Mouse (Mus musculus): ENCODE data around the gene Abhd12b.
"Not testable (repeated sequence)": the region's sequence is repeated elsewhere in the genome, so short reads cannot be mapped to it uniquely, and the experiment has no call there.

Gene Abhd12b

DNA sequence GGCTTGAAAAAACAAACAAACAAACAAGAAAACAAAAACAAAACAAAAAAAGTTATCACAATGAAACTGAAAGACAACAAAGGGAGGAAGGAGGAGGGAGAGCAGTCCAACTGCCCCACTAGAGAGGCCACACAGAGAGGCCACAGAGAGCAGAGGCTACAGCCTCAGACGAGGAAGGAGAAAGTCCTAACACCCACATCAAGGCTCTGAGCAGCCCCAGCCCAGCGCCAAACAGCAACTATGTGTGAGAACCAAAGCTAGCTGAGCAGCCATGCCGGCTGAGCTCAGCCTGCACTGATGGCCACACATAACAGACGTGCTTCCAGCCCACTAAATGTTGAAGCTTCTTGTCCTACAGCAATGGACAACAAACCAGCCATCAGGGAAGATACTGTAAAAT is 14.1 kb upstream of the Abhd12b start:
- DNase-seq = no peak

DNA sequence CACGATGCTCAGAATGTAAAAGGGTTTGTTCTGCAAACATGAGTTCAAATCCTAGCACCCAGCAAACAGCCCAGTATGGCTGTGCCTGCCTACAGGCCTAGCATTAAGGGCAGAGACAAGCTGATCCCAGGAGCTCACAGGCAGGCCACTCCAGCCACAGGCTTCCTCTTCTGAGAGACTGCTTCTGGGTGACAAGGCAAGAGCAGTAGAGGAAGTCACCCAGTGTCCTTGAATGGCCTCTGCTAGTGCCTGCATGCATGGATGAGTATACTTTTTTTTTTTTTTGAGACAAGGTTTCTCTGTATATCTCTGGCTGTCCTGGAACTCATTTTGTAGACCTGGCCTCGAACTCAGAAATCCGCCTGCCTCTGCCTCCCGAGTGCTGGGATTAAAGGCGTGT is 13.4 kb upstream of the Abhd12b start:
- no peak for DNase-seq

DNA sequence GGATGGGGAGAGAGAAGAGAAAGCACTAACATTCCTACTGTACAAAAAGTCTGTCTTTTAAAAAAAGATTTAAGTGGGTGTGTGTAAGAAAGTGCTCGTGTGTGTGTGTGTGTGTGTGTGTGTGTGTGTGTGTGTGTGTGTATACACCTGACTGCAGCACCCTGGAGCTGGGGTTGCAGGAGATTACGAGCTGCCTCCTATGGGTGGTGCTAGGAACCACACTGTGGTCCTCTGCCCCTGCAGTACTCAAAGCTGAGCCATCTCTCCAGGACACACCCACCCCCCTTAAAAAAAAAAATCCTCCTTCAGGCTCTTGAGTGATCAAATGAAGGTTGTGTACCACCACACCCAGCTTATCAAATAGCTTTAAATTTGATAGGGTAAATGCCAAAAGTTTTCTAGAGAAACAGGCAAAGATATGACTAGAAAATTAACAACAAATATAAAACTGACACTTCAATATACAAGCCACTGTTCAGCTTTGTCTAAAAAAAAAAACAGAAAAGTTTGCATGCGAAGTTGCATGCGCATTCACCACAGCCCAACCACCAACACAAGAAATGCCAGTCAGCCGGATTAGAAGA is 12.9 kb upstream of the Abhd12b start:
- no peak for DNase-seq

DNA sequence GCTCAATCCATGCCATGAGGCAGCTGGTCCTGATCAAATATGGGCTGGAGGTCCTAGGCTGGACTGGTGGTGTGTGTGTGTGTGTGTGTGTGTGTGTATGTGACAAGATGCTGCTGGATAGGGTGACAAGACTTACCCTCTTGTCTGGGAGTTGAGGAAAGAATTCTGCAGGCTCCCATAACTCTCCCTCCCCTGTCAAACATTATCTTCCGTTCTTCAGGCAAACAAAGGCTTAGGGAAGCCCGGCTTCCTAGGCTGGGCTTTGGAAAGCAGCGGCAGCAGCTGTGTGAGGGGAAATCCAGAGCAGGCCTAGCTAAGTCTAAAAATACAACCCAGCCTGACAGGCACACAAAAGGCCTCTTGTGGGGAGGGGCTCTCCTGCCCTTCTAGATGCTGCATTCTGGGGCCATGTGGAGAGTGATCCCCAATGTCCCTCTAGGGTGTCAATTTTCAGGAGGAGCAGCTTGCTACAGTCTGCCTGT is 9.8 kb upstream of the Abhd12b start:
- DNase-seq = not testable (repeated sequence)

DNA sequence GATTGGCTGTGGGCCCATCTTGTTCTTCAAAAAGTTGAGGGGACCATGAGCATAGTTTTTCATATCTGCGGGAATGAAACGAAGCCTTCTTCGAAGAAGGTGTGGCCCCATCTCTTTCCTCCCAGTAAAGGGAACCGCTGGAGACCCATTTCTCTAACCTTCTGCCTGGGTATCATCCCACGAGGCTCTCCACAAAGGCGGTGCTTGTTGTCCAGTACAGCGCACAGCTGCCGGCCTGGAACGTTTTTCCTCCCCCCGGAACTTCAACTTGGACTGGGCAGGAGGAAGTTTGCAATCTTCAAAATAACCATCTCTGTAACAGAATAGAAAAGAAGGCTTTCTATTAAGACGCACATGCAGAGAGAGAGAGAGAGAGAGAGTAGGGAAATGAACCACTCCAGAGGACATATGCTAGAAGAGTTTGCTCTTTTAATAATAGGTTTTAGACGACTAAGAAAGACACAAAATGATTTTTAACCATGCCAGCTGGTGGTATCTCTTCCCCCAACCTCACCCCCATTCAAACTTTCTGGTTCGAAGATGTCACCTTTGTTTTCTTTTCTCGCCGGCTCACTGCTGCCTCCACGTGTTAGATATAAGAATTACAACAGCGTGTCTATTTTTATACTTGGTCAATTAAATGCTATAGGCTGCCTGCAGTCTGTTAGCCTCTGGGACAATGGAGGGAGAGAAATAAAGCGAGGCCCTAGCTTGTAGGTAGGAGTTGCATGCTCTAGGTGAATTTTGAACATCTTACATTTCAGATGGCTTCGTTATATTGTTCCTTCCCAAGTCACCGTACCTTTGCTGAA is 9.1 kb upstream of the Abhd12b start:
- no peak for DNase-seq

DNA sequence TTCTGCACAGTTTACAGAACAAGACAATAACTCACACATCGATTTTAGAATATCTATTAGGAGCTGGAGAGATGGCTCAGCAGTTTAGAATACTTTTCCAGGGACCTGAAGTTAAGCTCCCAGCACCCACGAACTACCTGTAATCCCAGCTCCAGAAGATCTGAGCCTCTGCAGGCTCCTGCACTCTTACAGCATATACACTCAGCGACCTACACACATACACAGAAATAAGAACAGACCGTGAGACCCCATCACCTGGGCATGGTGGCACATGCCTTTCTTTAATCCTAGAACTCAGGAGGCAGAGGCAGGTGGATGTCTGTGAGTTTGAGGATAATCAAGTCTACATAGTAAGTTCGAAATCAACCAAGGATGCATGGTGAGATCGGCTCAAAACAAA is 8.4 kb upstream of the Abhd12b start:
- no peak for DNase-seq

DNA sequence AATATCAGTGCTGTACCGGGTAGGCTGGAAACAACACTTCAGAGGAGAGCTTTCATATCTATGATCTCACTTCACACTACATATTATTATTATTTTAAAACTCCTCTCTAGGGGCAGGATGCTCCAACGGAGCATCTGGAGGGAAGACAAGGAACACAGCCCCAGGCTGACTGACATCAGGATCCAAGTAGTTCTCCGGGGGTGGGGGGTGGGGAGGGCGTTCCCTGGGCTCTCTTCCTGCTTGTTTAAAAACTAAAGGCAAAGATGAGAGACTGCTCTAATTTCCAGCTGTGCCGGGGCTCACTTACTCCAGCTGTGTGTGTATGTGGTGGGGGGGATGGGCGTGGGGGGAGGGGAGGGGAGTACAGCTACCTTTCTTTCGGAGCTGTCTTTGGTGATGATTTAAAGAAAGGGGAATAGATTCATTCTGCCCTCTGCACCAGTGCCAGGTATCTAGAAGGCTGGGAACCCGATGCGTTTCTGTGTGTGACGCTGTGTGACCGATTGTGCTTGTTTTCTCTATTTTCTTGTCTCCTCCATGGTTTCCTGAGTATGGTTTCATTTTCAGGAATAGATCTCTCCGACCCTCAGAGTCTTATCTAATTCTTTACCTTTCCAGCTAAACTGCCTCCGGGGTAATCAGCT is 5.8 kb upstream of the Abhd12b start:
- no peak for DNase-seq

DNA sequence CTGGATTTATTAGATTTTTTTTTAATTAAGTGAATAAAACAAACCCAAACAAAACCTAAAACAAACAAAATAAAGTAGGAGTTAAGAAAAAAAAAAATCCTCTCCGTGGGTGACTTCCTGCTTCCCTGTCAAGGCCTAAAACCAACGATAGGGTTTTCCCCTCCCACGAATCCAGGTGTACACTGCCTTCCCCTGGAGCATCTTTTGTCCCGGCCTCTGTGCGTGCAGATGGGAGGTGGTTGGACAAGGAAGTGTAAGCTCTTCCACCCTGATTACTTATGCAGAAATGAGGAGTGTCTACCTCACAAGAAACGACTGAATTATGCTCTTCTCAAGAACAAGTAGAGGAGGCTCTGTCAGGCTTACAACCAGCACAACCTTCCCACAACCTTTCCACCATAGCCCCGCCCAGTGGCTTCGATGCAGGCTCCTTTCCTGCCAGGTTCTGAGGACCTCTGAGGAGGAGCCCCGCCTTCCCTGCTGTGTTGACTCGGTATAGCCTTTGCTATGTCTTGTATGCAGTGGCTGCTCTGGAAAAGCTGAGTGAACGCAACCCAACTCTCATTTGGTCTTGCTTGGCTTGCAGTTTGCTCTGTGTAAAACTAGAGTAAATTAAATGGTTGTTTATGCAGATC is 5.2 kb upstream of the Abhd12b start:
- DNase-seq = no peak

DNA sequence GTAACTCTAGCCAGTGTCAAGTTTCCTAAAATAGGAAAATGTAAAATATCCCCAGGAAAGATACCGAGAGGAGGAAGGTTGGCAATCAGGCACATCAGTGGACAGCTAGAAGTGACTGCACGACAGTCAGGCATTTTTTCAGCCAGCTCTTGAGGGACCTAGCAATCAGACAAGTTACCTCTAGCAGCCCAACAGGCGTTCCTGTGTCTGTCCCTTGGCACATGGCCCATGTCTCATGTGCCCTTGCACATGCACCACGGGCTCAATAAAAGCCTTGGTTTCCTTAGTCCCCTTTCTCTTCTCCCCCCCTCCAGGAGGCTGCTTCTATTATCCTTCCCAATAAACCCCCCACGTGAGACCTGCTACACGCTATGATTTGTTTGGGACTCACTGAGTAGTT is 2.3 kb downstream of the Abhd12b start:
- DNase-seq = no peak

DNA sequence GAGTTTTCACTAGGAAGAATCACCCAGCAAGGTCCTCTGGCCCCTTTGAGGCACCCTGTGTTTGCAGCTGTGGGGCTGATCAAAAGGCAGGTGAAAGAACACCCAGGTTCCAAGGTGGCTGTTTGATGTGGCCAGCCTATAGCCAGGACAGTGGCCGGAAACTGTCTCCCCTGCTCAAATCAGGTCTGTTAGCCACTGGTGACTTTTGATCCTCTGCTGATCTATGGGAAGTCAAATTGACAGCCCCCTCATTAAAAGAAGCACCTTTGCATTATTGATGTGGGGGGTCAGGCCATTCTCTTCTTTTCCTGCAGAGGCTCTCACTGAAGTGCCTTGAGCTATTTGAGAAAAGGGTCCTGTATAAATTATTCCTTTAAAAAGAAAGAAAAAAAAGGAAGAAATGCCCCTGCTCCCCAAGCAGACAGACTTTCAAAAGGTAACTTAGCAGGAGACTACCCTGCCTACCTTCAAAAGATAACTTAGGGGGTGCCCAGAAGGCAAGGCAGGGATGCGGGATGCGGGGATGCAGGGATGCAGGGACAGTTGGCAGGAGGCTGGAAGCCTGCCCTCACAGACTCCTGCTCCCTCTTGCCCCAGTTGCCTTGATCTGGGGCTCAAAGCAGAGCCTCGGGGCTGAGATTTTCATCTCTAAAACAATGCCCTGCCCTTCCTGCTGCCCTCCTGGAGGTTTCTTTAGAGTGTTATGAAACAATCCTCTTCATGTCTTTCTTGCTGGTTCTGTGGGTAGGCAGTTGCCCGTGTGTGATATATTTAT is 3.5 kb downstream of the Abhd12b start:
- DNase-seq = no peak

DNA sequence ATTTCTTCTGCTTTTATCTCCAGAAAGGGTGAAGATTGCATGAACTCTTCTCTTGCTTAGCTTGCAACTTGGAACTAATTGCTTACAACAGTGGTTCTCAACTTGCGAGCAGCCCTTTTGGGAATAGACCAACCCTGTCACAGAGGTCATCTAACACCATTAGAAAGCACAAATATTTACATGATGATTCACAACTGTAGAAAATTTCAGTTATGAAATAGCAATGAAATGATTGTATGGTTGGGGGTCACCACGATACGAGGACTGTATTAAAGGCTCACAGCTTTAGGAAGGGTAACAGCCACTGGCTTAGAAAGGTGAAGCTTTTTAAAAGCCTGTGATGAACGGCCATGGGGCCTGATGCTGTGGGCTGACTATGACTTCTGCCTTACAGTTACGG is 7.1 kb downstream of the Abhd12b start:
- no peak for DNase-seq

DNA sequence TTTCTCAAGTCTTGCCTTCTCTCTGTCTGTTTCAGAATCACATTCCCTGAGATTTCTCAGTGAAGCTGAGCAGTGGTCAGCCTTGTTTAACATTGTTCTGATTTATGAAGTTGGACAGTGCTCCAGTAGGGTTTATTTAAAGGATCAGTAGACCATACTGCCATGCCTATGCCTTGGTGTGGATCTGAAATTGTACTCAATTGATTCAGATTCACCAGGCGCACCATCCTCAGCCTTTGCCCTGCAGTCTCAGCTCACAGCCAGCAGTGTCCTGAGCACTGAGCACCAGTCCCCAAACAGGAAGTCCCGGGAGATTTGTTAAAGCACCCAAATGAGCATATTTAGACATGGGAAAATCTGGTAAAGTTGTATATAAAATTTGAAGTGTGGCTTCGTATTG is 10.8 kb downstream of the Abhd12b start:
- no peak for DNase-seq

DNA sequence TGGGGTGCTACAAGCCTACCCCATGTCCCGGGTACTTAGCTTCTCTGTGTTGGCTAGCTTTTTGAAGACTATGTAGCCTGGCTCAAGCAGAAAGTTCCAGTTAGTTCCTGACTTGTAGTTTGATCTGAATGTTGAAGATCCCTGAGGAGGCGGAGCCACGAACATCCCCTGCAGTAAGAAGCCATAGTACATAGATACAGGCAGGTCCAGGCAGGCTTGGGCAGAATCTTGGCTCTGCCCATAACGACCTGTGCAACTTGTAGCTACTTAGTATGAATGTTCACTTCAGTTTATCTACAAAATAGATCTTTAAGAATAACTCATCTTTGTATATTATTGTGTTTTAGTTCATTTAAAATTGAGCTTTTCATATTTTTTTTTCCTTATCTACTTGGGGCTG is 14.0 kb downstream of the Abhd12b start:
- no peak for DNase-seq

DNA sequence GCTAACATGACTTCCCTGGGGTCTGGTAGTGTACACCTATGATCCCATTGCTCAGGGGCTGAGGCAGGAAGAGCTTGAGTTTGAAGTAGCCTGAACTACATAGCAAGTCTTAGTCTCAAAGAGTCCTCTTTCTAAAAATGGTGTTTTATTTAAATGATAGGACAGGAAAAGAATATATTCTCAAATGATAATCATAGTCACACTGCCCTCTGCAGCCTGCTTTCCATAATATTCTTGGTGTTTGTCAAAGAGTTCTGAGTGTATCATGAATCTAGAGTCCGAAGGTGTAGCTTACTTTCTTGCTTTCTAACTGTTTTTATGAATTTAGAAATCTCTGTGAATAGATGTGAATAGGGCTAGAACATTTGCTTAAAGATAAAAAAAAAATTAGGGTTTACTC is 16.0 kb downstream of the Abhd12b start:
- no peak for DNase-seq

DNA sequence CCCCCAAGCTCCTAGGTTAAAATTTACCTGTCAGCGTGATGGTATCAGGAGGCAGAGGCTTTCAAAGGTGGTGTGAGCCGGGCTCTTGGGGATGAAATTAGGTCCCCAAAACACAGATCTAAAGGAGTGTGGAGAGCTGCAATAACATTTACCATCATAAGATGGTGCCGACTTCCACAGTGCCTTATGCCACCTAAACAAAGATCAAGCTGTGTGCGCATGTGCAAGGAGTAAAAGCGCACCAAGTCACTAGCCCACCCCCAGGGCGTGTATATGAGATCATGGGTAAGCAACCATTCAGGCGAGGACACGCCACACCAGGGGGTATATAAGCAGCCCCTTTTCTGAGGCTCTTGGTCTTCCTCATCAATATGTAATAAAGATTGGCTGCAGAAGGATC is 29.6 kb downstream of the Abhd12b start:
- DNase-seq = not testable (repeated sequence)

DNA sequence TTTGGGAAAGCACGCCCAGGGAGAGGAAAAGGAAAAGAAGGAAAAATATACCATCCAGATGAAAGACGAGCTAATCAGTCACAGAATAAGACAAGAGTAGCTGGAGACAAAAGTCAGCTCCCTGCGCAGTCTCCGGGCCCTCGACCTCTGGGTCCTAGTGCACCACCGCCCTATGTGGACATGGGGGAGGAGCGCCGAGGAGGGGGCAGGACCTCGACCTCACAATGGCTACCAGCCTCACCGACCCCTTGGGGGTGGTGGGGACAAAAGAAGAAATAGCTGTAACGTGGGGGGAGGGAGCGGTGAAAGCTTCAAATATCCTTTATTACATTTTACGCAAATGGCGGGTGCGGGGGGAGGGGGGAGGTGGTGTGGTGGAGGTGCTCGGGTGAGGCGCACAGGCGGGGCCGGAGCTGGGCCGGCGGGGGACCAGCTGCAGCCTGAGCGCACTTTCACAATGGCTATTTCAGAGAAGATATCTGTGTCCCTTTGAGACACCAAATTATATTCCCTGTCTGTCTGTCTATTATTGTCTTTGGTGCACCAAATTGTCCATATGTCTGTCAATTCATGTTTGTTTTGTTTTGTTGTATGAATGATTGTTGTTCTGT is 30.3 kb downstream of the Abhd12b start:
- no peak for DNase-seq

DNA sequence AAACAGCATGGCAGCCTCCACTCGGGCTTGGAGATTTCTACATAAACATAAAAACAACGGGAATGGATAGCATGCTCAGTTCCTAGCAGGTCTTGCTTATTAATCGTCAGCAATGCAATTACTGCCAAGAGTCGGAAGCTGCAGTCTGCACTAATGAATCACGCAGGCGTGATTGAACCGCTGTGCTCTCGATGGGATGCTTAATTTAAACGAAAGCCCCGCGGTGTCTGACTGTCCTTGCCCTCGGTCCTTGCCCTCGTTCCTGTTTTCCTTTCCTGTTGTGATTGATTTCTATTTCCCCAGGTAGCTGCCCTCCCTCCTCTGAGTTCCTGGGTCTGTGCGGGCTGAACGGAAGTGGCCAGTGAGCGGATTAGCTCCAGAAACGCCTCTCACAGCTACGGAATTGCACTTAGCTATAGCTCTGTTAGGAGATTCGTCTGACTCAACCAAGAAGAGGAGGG is 38.4 kb downstream of the Abhd12b start:
- no peak for DNase-seq

DNA sequence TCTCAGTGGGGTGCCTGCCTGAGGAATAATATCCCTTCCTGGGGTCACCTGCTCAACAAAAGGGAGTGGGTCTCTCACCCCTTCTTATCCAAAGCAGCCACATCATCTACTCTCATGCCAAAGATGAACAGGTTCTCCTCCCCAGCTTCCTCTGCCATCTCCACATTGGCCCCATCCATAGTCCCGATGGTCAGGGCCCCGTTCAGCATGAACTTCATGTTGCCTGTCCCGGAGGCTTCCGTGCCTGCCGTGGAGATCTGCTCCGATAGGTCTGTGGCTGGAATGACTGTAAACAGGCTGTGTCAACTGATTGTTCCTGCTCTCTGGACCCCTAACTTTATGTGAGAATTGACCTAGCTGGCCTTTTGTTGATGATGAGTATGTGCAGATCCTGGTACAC is 41.5 kb downstream of the Abhd12b start:
- DNase-seq = no peak

DNA sequence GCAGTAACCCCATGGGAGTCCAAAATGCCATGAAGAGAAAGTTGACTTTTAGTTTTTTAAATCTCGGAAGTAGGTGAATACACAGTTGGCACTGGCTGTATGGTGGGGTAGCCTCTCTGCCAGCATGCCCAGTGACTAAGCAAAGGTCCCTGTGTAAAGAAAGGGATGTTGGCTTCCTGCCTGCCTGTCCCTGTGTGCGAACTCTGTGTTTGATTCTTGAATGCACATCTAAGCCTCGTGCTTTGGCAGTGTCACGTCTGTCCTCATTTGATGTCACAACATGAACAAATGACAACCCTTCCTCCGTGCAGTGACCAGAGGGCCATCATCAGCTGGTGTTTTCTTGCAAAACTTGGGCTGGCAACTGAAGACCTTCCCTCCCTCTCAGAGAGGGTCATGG is 42.4 kb downstream of the Abhd12b start:
- DNase-seq = no peak

DNA sequence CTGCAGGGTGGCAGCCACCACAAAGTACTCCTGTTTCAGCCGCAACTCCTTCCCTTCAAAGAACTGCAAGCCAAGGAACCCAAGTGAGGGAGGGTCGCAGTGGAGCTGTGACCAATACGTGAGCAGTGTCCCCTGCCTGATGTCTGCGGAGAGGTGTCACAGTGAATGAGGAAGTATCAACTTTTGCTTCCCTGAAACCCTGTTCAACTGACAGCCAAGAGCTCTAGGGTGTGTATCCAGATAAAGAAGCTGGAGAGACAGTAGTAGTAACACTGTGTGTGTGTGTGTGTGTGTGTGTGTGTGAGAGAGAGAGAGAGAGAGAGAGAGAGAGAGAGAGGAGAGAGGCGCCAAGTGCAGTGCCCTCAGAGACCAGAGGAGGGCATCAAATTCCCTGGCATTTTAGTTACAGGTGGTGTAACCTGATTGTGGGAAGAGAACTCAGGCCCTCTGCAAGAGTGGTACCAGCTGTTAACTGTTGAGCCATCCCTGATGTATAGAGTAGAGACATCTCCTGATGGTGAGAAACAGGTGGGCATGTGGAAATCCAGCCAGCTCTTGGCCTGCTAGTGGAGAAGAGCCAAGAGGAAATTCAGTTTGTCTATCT is 48.1 kb downstream of the Abhd12b start:
- DNase-seq = no peak

DNA sequence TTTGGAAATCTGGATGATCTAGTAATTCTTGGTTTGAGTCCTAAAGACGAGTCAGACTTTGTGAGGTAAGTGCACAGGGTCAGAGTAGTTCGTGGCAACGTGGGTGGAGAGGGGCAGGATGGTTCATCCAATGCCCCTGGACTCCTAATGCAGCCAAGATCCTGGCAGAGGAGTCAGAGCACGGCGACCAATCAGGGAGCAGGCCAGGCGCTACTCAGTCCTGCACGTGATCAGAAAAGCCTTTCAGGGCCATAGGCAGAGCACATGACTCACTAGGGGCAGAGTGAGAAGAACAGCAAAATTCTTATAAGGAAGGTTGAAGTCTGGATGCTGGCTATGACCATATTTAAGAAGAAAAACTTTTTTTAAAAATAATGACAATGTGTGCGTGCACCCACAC is 50.5 kb downstream of the Abhd12b start:
- no peak for DNase-seq

DNA sequence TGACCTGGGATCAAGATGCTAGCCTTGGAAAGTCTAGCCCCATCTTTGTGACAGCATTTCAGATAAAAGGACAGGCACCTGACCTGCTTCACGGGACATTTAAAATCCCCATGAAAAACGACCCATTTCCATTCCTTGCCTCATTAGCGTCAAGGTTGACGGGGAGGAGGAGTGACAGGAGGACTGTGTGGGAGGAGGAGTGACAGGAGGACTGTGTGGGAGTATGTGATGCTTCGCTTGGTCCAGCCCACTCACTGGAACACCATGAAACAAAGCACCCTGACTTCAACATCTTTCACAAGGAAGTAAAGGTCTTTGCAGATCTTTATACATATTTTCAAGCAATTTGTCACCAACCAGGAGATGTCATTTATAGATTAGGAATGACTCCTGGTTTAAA is 54.3 kb downstream of the Abhd12b start:
- no peak for DNase-seq
